8 mouse cellular contexts compared by ENCODE assay signal in the genomic region with DNA sequence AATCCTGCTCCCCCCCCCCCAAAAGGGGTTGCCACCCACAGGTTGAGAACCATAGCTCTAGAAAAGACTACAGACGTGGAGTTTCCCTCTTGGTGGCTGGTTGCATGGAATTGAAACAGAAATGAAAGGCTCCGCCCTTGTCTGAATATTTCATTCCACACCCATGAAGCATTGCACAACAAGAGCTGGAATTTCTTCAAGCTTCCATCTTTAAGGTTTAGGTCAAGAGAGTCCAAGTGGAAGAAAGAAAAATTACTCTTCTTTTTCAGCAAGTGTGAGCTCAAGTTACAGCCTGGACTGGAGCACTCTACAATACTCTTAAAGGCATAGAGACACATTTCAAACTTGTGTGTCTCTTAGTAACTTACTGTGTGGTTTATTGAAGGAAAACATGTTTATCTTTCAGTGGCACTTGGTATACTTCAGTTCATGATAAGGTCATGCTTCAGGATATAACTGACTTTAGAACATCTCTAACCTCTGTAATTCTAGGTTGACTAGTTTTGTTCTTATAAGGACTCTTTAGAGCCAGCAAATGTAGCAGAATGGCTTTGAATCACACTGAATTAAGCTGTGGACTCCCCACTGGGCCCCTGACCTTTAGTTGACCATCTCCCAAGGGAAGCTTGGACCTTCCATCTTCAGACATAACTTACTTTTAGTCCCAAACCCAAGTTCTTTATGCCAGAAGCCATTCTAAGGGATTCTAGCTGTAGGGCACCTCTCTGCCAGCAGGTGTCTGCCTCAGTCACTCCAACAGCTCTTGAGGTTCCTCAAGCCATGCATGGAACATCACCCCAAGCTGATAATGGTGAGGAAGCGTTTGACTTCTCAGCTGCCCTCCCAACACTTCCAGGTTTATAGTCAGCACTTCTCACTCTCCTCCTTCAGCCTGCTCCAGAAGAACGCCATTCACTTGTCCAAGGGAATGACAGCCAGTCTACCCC. TPM values are rescaled to one million over a fixed set of nuclear protein-coding genes. Genes with fewer than 3 reads are reported as not detected.
DNase-seq lines count a peak whose midpoint lies in the region; ATAC-seq and TF ChIP-seq lines count a peak whose summit lies in the region.

No protein-coding gene starts in this region.

- TF ChIP-seq POLR2A in bone marrow, adult 2 months (IDR thresholded peaks at IDR 0.05; ENCODE audit: borderline replicate concordance, control insufficient read depth, low read depth, low read length), result no peak

- H3K27me3 ChIP-seq in kidney, embryonic 15.5 days, result no peaks in the 10 kb centered on the region
- H3K27me3 ChIP-seq in kidney, embryonic 14.5 days (ENCODE audit: control insufficient read depth, insufficient read depth, low read length), result no peaks in the 10 kb centered on the region
- no peaks in the 10 kb centered on the region for H3K27me3 ChIP-seq in heart, embryonic 16.5 days (ENCODE audit: control insufficient read depth, insufficient read depth, low read length)
- H3K27me3 ChIP-seq in lung, embryonic 15.5 days, result no peaks in the 10 kb centered on the region
- H3K27me3 ChIP-seq in forebrain, embryonic 13.5 days, result no peaks in the 10 kb centered on the region

- H3K4me2 ChIP-seq in kidney, embryonic 15.5 days, result peak overlapping the region; percentile 20
- no peak overlapping the region for H3K4me2 ChIP-seq in kidney, embryonic 14.5 days (replicated peaks; ENCODE audit: low read depth, low read length)
- peak overlapping the region; percentile 58 for H3K4me2 ChIP-seq in heart, embryonic 16.5 days (ENCODE audit: low read depth, low read length)
- H3K4me2 ChIP-seq in lung, embryonic 15.5 days, result peak overlapping the region; percentile 74
- no peak overlapping the region for H3K4me2 ChIP-seq in forebrain, embryonic 13.5 days

- no peaks in the 10 kb centered on the region for H3K9me3 ChIP-seq in kidney, embryonic 15.5 days (replicated peaks)
- no peaks in the 10 kb centered on the region for H3K9me3 ChIP-seq in kidney, embryonic 14.5 days (ENCODE audit: control insufficient read depth, low read length)
- H3K9me3 ChIP-seq in heart, embryonic 16.5 days (replicated peaks; ENCODE audit: control insufficient read depth, low read length), result no peaks in the 10 kb centered on the region
- H3K9me3 ChIP-seq in lung, embryonic 15.5 days, result no peaks in the 10 kb centered on the region
- H3K9me3 ChIP-seq in forebrain, embryonic 13.5 days (replicated peaks), result no peaks in the 10 kb centered on the region

- H3K27ac ChIP-seq in kidney, embryonic 15.5 days, result no peak overlapping the region
- H3K27ac ChIP-seq in kidney, embryonic 14.5 days (ENCODE audit: low read depth, low read length), result no peak overlapping the region
- peak overlapping the region; percentile 63 for H3K27ac ChIP-seq in bone marrow, adult 2 months (ENCODE audit: control insufficient read depth, insufficient read depth, low read depth, low read length, poor library complexity)
- H3K27ac ChIP-seq in heart, embryonic 16.5 days (ENCODE audit: low read length), result peak overlapping the region; percentile 14
- peak overlapping the region; percentile 61 for H3K27ac ChIP-seq in lung, embryonic 15.5 days
- H3K27ac ChIP-seq in forebrain, embryonic 13.5 days, result no peak overlapping the region

- H3K4me1 ChIP-seq in kidney, embryonic 15.5 days, result peaks cover 27% of the 10 kb centered on the region
- peaks cover 15% of the 10 kb centered on the region; the same call in 1 of the 2 replicates for H3K4me1 ChIP-seq in kidney, embryonic 14.5 days (ENCODE audit: control insufficient read depth, insufficient read depth, low read length)
- peaks cover 6% of the 10 kb centered on the region for H3K4me1 ChIP-seq in bone marrow, adult 2 months (ENCODE audit: control insufficient read depth, insufficient read depth, low read length)
- peaks cover 19% of the 10 kb centered on the region for H3K4me1 ChIP-seq in heart, embryonic 16.5 days (ENCODE audit: control insufficient read depth, insufficient read depth, low read length)
- H3K4me1 ChIP-seq in lung, embryonic 15.5 days, result peaks cover 30% of the 10 kb centered on the region
- H3K4me1 ChIP-seq in forebrain, embryonic 13.5 days, result peaks cover 26% of the 10 kb centered on the region

- TF ChIP-seq CTCF in bone marrow, adult 2 months (IDR thresholded peaks at IDR 0.05; ENCODE audit: control insufficient read depth, insufficient read depth, low read length), result peak; percentile 58

- no peak for DNase-seq in right cerebral cortex, postnatal 36 days (ENCODE audit: low spot score in 2 of 2)
- no peak for DNase-seq in testis, postnatal 10 days (ENCODE audit: low spot score)

- no peak overlapping the region for H3K4me3 ChIP-seq in kidney, embryonic 15.5 days (replicated peaks)
- H3K4me3 ChIP-seq in kidney, embryonic 14.5 days (ENCODE audit: low read length), result no peak overlapping the region
- peak overlapping the region; percentile 40 for H3K4me3 ChIP-seq in bone marrow, adult 2 months (replicated peaks; ENCODE audit: control insufficient read depth, low read depth, low read length)
- peak overlapping the region; percentile 41 for H3K4me3 ChIP-seq in heart, embryonic 16.5 days (ENCODE audit: low read length)
- peak overlapping the region; percentile 23; the same call in 1 of the 2 replicates for H3K4me3 ChIP-seq in lung, embryonic 15.5 days
- H3K4me3 ChIP-seq in forebrain, embryonic 13.5 days, result no peak overlapping the region

- peaks cover 5% of the 10 kb centered on the region; the same call in 1 of the 2 replicates for H3K36me3 ChIP-seq in kidney, embryonic 15.5 days
- no peaks in the 10 kb centered on the region for H3K36me3 ChIP-seq in kidney, embryonic 14.5 days (ENCODE audit: control insufficient read depth, insufficient read depth, low read length)
- H3K36me3 ChIP-seq in heart, embryonic 16.5 days (ENCODE audit: control insufficient read depth, insufficient read depth), result peaks cover 3% of the 10 kb centered on the region; the same call in 1 of the 2 replicates
- H3K36me3 ChIP-seq in lung, embryonic 15.5 days, result no peaks in the 10 kb centered on the region
- H3K36me3 ChIP-seq in forebrain, embryonic 13.5 days (ENCODE audit: poor library complexity, severe bottlenecking), result 0 out of 2 replicates have a peak, but pooled peaks cover 3% of the 10 kb centered on the region

- no peak overlapping the region for H3K9ac ChIP-seq in kidney, embryonic 15.5 days
- H3K9ac ChIP-seq in kidney, embryonic 14.5 days (ENCODE audit: low read depth, low read length), result no peak overlapping the region
- no peak overlapping the region; the same call in 1 of the 2 replicates for H3K9ac ChIP-seq in heart, embryonic 16.5 days (ENCODE audit: low read length)
- no peak overlapping the region for H3K9ac ChIP-seq in lung, embryonic 15.5 days
- no peak overlapping the region for H3K9ac ChIP-seq in forebrain, embryonic 13.5 days

- 75% methylated on average over 4 of the region's 4 CpGs for WGBS in kidney, embryonic 15.5 days
- 81% methylated on average over 4 of the region's 4 CpGs for WGBS in kidney, embryonic 14.5 days
- WGBS in bone marrow, adult 2 months, result 11% methylated on average over 4 of the region's 4 CpGs
- 69% methylated on average over 4 of the region's 4 CpGs for WGBS in heart, embryonic 16.5 days
- WGBS in lung, embryonic 15.5 days, result 50% methylated on average over 4 of the region's 4 CpGs
- 88% methylated on average over 4 of the region's 4 CpGs for WGBS in forebrain, embryonic 13.5 days

- ATAC-seq in kidney, embryonic 15.5 days (replicated peaks; ENCODE audit: low FRiP score), result no peak
- no peak for ATAC-seq in kidney, embryonic 14.5 days (ENCODE audit: low FRiP score, low TSS enrichment)
- no peak for ATAC-seq in heart, embryonic 16.5 days (replicated peaks; ENCODE audit: extremely low read depth, insufficient read depth, low FRiP score)
- ATAC-seq in lung, embryonic 15.5 days (ENCODE audit: borderline replicate concordance, extremely low read depth, low FRiP score, low TSS enrichment), result 0 out of 2 replicates have a peak, but pooled peaks have one; percentile 19
- no peak for ATAC-seq in forebrain, embryonic 13.5 days

RNA-seq across cellular contexts. Expression of a gene that starts 58.8 kb away (rescaled TPM):
- 78.3 and 84.1 TPM in 2 replicates for polyA plus RNA-seq in kidney, embryonic 15.5 days (2015; fragmentation: Nextera tagmentation; extraction: Ambion mirVana)
- 72.8 and 82.9 TPM in 2 replicates for polyA plus RNA-seq in kidney, embryonic 14.5 days (2014; fragmentation: Nextera tagmentation; extraction: Ambion mirVana)
- polyA plus RNA-seq in bone marrow, adult 2 months (2011; ENCODE audit: insufficient read depth, insufficient read length, low replicate concordance, missing spikeins), result 159 and 163 TPM in 2 replicates
- polyA plus RNA-seq in heart, embryonic 16.5 days (2015; fragmentation: Nextera tagmentation; extraction: Ambion mirVana), result 76.3 and 93.0 TPM in 2 replicates
- 108 and 123 TPM in 2 replicates for polyA plus RNA-seq in lung, embryonic 15.5 days (2015; fragmentation: Nextera tagmentation; extraction: Ambion mirVana)
- polyA plus RNA-seq in forebrain, embryonic 13.5 days (2015; fragmentation: Nextera tagmentation; extraction: Ambion mirVana), result 72.9 and 80.4 TPM in 2 replicates

Comparison
In these comparisons a context has a peak if more than half of its experiments do, and no peak if none do; other contexts are left out.
1. H3K4me2 ChIP-seq: peak in kidney, embryonic 15.5 days (single experiment), heart, embryonic 16.5 days (single experiment) and lung, embryonic 15.5 days (single experiment); none in kidney, embryonic 14.5 days (single experiment) and forebrain, embryonic 13.5 days (single experiment).
2. H3K27ac ChIP-seq: peak in bone marrow, adult 2 months (single experiment), heart, embryonic 16.5 days (single experiment) and lung, embryonic 15.5 days (single experiment); none in kidney, embryonic 15.5 days (single experiment), kidney, embryonic 14.5 days (single experiment) and forebrain, embryonic 13.5 days (single experiment).
3. H3K4me3 ChIP-seq: peak in bone marrow, adult 2 months (single experiment), heart, embryonic 16.5 days (single experiment) and lung, embryonic 15.5 days (single experiment); none in kidney, embryonic 15.5 days (single experiment), kidney, embryonic 14.5 days (single experiment) and forebrain, embryonic 13.5 days (single experiment).